Mouse (Mus musculus): ENCODE data around the gene Ryk.

- no peak for TF ChIP-seq GATA1 (IDR thresholded peaks at IDR 0.05; ENCODE audit: low read length)
- TF ChIP-seq TAL1 (IDR thresholded peaks at IDR 0.05; ENCODE audit: low read length) = no peak
These were observed 8.9 kb downstream of the Ryk start for GRCm38 (mm10) chr9:102843577-102843976.

All from erythroblast, embryonic 14.5 days (primary cell).